Mouse (Mus musculus): ENCODE measurements around the gene Cyb5d1. TPM values are rescaled to one million over a fixed set of nuclear protein-coding genes. Genes with fewer than 3 reads are reported as not detected.
"Not testable (repeated sequence)": the region's sequence is repeated elsewhere in the genome, so short reads cannot be mapped to it uniquely, and the experiment has no call there.

The Cyb5d1 gene
- 22.5 and 23.2 TPM in 2 replicates for polyA plus RNA-seq (2012; ENCODE audit: insufficient read depth, insufficient read length, missing spikeins)

DNA sequence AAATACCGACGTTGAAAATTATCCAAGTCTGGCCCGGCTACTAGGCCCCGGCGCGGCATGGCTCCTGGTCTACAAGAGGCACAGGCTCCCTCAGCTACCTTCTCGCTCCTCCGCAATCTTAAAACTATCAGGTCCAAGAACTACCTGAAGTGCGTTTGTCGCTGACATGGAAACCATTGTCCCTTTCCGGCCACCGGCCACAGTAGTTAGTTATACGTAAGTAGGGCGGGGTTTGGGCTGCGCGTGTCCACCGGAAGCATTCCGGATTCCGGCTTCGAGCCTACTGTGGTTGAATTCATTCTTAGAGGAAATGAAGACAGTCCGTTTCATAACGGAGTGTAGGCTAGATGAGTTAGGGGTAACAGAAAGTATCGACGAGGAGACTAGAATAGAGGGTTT is at the start of gene Cyb5d1, which contains the start of gene Naa38:
Gene Cyb5d1, minus strand, starts transcription at position 397 of the 399 bp plus-strand sequence.
Gene Naa38, plus strand, starts transcription at position 253 of the 399 bp plus-strand sequence.
- H3K4me1 ChIP-seq (ENCODE audit: control insufficient read depth, insufficient read depth, low read length) = not testable (repeated sequence)
- Histone ChIP-seq H3K27ac (ENCODE audit: insufficient read depth, low read depth, low read length) (peak within 1 kb of the TSS; percentile 92), H3K4me3 (ENCODE audit: insufficient read depth, low read length) (peak within 1 kb of the TSS; percentile 76)

DNA sequence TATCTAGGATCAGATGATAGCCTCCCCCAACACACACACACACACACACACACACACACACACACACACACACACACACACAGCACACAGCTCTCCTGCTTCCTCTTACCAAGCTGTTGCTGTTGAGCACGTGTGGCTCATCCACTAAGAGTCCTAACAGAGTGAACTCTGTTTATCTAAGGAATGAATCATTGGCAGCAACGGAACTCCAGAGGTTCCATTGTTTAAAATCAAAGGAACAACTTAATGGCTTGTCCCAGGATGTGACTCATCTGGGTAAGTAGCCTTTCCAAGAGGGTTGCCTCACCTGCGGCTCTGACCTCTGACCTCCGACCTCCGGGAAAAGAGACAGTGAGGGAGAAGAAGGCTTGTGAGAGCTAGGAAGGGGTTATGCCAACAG is 47.9 kb upstream of the Cyb5d1 start:
- Histone ChIP-seq H3K27ac (ENCODE audit: insufficient read depth, low read depth, low read length) (no peak overlapping the region), H3K4me3 (ENCODE audit: insufficient read depth, low read length) (no peak overlapping the region), H3K4me1 (ENCODE audit: control insufficient read depth, insufficient read depth, low read length) (peaks cover 8% of the 10 kb centered on the region)
- TF ChIP-seq POLR2A (IDR thresholded peaks at IDR 0.05; ENCODE audit: borderline replicate concordance, low read depth, low read length) (no peak), CTCF (IDR thresholded peaks at IDR 0.05; ENCODE audit: low read depth, low read length) (no peak)

DNA sequence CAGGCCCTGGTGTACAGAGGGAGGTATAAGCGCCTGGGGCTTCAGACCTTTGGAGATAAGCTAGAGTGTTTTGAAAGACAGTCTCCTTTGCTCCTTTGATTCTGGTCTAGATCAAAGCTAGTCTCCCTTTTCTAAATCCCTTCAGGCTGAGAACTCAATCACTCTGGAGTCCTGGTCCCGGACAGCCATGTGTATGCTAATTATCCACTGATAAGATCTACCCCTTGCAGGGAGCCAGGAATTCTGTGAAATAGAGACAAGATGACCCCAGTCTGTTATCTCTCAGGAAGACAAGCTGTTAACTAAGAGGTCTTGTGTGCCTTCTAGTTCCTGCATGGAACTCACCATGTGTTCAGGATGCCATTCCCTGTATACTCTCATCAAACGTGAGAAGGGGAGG is 41.9 kb upstream of the Cyb5d1 start:
- Histone ChIP-seq H3K4me3 (ENCODE audit: insufficient read depth, low read length) (no peak overlapping the region), H3K4me1 (ENCODE audit: control insufficient read depth, insufficient read depth, low read length) (no peaks in the 10 kb centered on the region; the same call in 1 of the 2 replicates), H3K27ac (ENCODE audit: insufficient read depth, low read depth, low read length) (no peak overlapping the region)
- TF ChIP-seq CTCF (IDR thresholded peaks at IDR 0.05; ENCODE audit: low read depth, low read length) (no peak), POLR2A (IDR thresholded peaks at IDR 0.05; ENCODE audit: borderline replicate concordance, low read depth, low read length) (no peak)

DNA sequence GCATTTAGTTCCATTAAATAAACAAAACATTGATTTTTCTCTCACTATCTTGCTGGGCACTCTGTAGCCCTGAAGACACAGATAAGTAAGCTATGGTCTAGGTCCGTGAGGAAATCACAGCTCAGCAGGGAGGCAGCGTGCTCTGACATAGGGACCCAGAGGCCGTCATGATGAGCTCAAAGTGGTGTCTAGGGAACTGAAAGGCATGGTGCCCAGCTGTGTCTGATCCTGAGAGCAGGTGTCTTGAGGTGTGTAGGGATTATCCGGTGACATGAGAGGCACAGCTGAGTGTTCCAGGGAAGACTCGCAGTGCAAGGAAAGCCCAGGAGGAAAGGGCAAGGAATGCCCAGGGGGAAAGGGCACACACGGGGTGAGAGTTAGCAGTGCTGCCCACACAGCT is 37.8 kb upstream of the Cyb5d1 start:
- Histone ChIP-seq H3K4me1 (ENCODE audit: control insufficient read depth, insufficient read depth, low read length) (peaks cover 14% of the 10 kb centered on the region), H3K4me3 (ENCODE audit: insufficient read depth, low read length) (no peak overlapping the region), H3K27ac (ENCODE audit: insufficient read depth, low read depth, low read length) (no peak overlapping the region)
- TF ChIP-seq POLR2A (IDR thresholded peaks at IDR 0.05; ENCODE audit: borderline replicate concordance, low read depth, low read length) = no peak
- TF ChIP-seq CTCF (IDR thresholded peaks at IDR 0.05; ENCODE audit: low read depth, low read length) = no peak

DNA sequence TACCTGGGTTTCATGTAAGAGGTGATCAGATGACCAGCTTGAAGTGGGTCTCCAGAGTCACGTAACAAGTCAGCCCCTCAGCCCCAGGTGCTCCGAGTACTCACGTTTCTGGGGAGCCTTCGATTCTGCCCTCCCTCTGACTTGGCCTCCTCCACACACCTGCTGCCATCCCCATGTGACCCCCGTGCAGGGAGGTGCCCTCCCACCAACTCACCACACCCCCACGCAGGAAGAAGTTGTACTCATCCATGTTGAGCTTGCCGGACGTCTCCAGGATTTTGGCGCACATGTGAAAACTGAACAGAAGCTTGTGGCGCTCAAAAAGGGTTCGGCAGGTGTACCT is 37.2 kb upstream of the Cyb5d1 start:
- TF ChIP-seq CTCF (IDR thresholded peaks at IDR 0.05; ENCODE audit: low read depth, low read length) = no peak
- no peak for TF ChIP-seq POLR2A (IDR thresholded peaks at IDR 0.05; ENCODE audit: borderline replicate concordance, low read depth, low read length)
- Histone ChIP-seq H3K4me1 (ENCODE audit: control insufficient read depth, insufficient read depth, low read length) (peaks cover 14% of the 10 kb centered on the region), H3K27ac (ENCODE audit: insufficient read depth, low read depth, low read length) (no peak overlapping the region), H3K4me3 (ENCODE audit: insufficient read depth, low read length) (no peak overlapping the region)

DNA sequence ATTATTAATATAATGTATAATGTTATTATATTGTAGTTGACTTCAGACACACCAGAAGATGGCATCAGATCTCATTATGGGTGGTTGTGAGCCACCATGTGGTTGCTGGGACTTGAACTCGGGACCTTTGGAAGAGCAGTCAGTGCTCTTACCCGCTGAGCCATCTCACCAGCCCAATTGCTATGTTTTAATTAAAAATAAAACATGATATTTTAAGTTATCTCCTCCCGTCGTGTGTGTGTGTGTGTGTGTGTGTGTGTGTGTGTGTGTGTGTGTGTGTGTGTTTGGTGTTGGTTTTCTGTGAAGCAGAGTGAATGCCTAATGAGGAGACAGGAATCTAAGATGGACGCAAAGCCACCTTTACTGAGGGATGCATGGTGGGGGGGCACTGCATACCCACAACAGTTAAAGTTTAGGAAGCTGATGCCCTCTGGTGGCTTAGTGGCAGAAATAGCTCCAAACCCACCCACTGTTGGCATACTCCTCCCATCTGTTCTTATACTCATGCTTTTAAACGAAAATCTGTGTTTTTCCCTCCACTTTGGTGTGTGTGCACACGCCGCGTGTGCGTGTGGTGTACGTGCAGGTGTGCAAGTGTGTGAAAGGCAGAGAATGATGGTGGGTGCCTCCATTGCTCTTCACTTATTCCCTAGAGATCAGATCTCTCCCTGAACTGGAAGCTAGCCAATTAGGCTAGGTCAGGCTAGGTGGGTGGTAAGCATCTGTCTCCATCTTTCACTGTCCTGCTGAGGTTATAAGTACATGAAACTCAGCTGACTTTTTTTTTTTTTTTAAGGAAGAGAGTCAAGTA is 36.6 kb upstream of the Cyb5d1 start:
- Histone ChIP-seq H3K4me3 (ENCODE audit: insufficient read depth, low read length) (no peak overlapping the region), H3K4me1 (ENCODE audit: control insufficient read depth, insufficient read depth, low read length) (peaks cover 14% of the 10 kb centered on the region), H3K27ac (ENCODE audit: insufficient read depth, low read depth, low read length) (no peak overlapping the region)
- TF ChIP-seq CTCF (IDR thresholded peaks at IDR 0.05; ENCODE audit: low read depth, low read length) (peak; percentile 64), POLR2A (IDR thresholded peaks at IDR 0.05; ENCODE audit: borderline replicate concordance, low read depth, low read length) (no peak)

DNA sequence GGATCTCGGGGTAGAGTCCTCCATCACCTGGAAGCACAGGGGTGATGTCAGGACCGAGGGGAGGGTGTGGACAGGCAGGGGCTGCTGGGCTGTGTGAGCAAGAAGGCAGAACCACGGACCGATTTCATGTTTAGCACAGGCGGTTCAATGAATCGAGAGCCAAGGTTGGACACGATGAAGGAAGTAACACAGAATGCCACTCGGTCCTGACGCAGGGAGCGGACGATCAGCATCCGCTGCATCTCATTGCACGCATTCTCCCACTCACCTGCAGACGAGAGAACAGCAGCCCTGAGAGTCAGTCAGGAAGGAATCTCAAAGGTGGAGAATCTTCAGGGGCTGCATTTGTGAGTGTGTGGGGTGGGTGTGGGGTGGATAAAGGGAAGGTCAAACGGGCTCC is 35.2 kb upstream of the Cyb5d1 start:
- Histone ChIP-seq H3K27ac (ENCODE audit: insufficient read depth, low read depth, low read length) (no peak overlapping the region), H3K4me1 (ENCODE audit: control insufficient read depth, insufficient read depth, low read length) (peaks cover 14% of the 10 kb centered on the region), H3K4me3 (ENCODE audit: insufficient read depth, low read length) (no peak overlapping the region)
- TF ChIP-seq CTCF (IDR thresholded peaks at IDR 0.05; ENCODE audit: low read depth, low read length) (no peak), POLR2A (IDR thresholded peaks at IDR 0.05; ENCODE audit: borderline replicate concordance, low read depth, low read length) (no peak)

DNA sequence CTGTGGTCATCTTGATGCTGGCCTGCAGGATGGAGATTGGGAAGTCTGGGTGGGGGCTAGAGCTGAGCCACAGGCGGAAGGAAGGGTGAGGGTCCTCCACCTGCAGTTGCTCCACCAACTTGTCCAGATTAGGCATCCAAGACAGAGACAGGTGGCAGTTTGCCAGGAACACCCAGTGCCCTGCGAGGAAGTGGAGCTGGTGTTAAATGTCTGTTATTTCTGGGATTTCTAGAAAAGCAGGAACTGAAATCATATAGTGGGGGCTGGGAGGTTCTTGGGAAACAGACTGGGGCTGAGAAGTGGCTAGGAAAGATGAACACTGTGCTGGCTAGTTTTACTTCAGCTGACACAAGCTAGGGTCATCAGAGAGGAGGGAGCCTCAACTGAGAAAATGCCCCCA is 33.9 kb upstream of the Cyb5d1 start:
- peak overlapping the region; percentile 29; the same call in 1 of the 2 replicates for H3K27ac ChIP-seq (ENCODE audit: insufficient read depth, low read depth, low read length)
- H3K4me1 ChIP-seq (ENCODE audit: control insufficient read depth, insufficient read depth, low read length) = peaks cover 15% of the 10 kb centered on the region
- no peak overlapping the region for H3K4me3 ChIP-seq (ENCODE audit: insufficient read depth, low read length)
- TF ChIP-seq CTCF (IDR thresholded peaks at IDR 0.05; ENCODE audit: low read depth, low read length) (no peak), POLR2A (IDR thresholded peaks at IDR 0.05; ENCODE audit: borderline replicate concordance, low read depth, low read length) (no peak)

DNA sequence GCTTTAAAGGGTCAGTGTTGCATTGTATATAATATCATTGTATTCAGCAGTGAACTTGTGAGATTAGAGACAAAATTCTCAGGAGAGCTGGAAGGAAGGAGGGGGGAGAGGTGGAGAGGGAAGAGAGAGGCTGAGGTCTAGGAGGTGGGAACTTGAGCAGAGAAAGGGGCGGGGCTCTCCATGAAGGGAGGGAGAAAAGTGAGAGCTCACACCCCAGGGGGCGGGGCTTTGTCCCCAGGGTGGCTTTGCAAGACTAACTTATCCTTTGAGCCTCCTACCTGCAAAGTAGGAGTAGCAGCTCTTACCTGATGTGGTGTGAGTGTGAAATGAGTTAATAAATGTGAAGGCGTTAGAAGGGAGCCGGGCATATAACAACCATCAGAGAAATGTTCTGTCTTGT is 33.3 kb upstream of the Cyb5d1 start:
- no peak for TF ChIP-seq POLR2A (IDR thresholded peaks at IDR 0.05; ENCODE audit: borderline replicate concordance, low read depth, low read length)
- no peak for TF ChIP-seq CTCF (IDR thresholded peaks at IDR 0.05; ENCODE audit: low read depth, low read length)
- Histone ChIP-seq H3K4me3 (ENCODE audit: insufficient read depth, low read length) (no peak overlapping the region), H3K4me1 (ENCODE audit: control insufficient read depth, insufficient read depth, low read length) (peaks cover 20% of the 10 kb centered on the region), H3K27ac (ENCODE audit: insufficient read depth, low read depth, low read length) (no peak overlapping the region)

DNA sequence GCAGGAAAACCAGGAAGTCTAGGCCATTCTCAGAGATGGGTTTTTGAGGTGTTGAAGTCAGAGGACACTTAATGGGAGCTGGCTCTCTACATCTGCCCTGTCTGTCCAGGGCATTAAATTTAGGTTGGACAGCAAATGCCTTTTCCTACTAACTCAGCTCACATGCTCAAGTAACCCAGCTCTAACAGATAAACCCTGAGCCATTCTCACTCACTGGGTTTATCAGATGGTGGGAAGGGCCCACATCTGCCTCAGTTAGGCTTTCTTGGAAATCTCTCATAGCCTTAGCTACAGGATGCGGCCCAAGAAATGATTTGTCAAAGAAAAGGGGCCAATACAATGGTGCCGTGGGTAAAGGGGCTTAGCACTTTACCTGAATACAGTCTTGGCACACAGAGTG is 30.8 kb upstream of the Cyb5d1 start:
- Histone ChIP-seq H3K4me3 (ENCODE audit: insufficient read depth, low read length) (no peak overlapping the region), H3K27ac (ENCODE audit: insufficient read depth, low read depth, low read length) (no peak overlapping the region), H3K4me1 (ENCODE audit: control insufficient read depth, insufficient read depth, low read length) (peaks cover 24% of the 10 kb centered on the region)
- TF ChIP-seq CTCF (IDR thresholded peaks at IDR 0.05; ENCODE audit: low read depth, low read length) (no peak), POLR2A (IDR thresholded peaks at IDR 0.05; ENCODE audit: borderline replicate concordance, low read depth, low read length) (no peak)

Measured in bone marrow macrophage, adult 2 months (primary cell).